Mouse (Mus musculus): ENCODE results near the gene Sirt5. TPM values are rescaled to one million over a fixed set of nuclear protein-coding genes. Genes with fewer than 3 reads are reported as not detected.

Gene Sirt5
- polyA plus RNA-seq, 1 experiment, result 2.1 TPM

DNA sequence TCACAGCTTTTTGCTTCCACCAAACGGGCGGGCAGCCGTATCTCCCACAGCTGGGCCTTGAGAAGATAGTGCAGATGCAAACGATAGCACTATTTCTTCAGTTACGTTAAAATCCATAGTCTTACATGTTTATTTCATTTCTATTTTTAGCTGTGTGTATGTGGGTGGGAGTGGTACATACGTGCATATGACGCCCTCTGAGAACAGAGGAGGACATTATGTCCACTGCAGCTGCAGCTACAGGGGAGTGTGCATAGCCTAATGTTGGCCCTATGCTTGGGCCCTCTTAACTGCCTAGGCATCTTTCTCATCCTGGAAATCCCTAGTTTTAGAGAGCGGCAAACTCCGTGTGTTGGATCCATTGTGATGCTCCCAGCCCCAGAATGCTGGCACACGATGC, 8.9 kb downstream of the Sirt5 start:
- WGBS, result 89% methylated on average over 10 of the region's 10 CpGs
- Histone ChIP-seq H3K27me3 (ENCODE audit: control insufficient read depth, insufficient read depth, low read length) (no peaks in the 10 kb centered on the region), H3K4me1 (ENCODE audit: control insufficient read depth, insufficient read depth, insufficient read length, low read length) (no peaks in the 10 kb centered on the region), H3K4me3 (ENCODE audit: low read depth, low read length) (no peak overlapping the region), H3K27ac (ENCODE audit: insufficient read depth, low read depth, low read length) (no peak overlapping the region), H3K36me3 (ENCODE audit: control insufficient read depth, insufficient read depth, low read length) (peaks cover 19% of the 10 kb centered on the region)
- TF ChIP-seq POLR2A (IDR thresholded peaks at IDR 0.05; ENCODE audit: low read depth, low read length), result no peak
- TF ChIP-seq CTCF (IDR thresholded peaks at IDR 0.05; ENCODE audit: extremely low read depth, insufficient read length, insufficient replicate concordance, low read depth, low read length), result no peak

DNA sequence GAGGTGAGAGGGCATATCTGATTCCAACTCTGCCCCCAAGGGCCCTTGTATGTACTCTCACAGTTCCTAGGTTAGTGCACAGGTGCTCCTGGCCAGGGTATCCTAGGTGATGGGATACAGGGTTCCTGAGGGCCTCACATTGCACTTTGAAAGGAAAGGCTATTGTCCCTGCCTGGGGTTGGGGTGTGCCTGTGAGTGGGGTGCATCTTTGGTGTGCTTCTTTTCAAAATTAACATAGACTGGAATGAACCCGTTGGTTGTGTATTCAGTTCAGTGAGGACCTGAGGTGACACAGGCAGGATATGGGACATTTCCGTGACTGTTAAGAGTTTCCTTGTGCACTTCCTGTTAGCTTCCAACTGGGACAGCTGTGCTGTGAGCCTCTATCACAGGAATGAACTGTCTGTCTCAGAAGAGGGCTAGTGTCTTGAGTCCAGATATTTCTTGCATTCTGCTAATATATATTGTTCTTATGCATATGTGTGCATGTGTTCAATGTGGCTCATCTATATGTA, 9.7 kb downstream of the Sirt5 start:
- WGBS, result 74% methylated on average over 2 of the region's 2 CpGs

GRCm38 (mm10) chr13:43379989-43380388, 14.7 kb downstream of the Sirt5 start:
- Histone ChIP-seq H3K27ac (ENCODE audit: insufficient read depth, low read depth, low read length) (no peak overlapping the region), H3K36me3 (ENCODE audit: control insufficient read depth, insufficient read depth, low read length) (peaks cover 6% of the 10 kb centered on the region), H3K4me1 (ENCODE audit: control insufficient read depth, insufficient read depth, insufficient read length, low read length) (no peaks in the 10 kb centered on the region), H3K4me3 (ENCODE audit: low read depth, low read length) (no peak overlapping the region), H3K27me3 (ENCODE audit: control insufficient read depth, insufficient read depth, low read length) (no peaks in the 10 kb centered on the region)
- WGBS, result 70% methylated on average over 3 of the region's 3 CpGs
- no peak for TF ChIP-seq POLR2A (IDR thresholded peaks at IDR 0.05; ENCODE audit: low read depth, low read length)
- TF ChIP-seq CTCF (IDR thresholded peaks at IDR 0.05; ENCODE audit: extremely low read depth, insufficient read length, insufficient replicate concordance, low read depth, low read length), result no peak

More for the DNA sequence above, 9.7 kb downstream of the Sirt5 start:
- no peak overlapping the region for H3K4me3 ChIP-seq (ENCODE audit: low read depth, low read length)
- H3K27ac ChIP-seq (ENCODE audit: insufficient read depth, low read depth, low read length), result no peak overlapping the region
- H3K4me1 ChIP-seq (ENCODE audit: control insufficient read depth, insufficient read depth, insufficient read length, low read length), result no peaks in the 10 kb centered on the region
- TF ChIP-seq POLR2A (IDR thresholded peaks at IDR 0.05; ENCODE audit: low read depth, low read length) (no peak), CTCF (IDR thresholded peaks at IDR 0.05; ENCODE audit: extremely low read depth, insufficient read length, insufficient replicate concordance, low read depth, low read length) (no peak)
- peaks cover 19% of the 10 kb centered on the region for H3K36me3 ChIP-seq (ENCODE audit: control insufficient read depth, insufficient read depth, low read length)
- no peaks in the 10 kb centered on the region for H3K27me3 ChIP-seq (ENCODE audit: control insufficient read depth, insufficient read depth, low read length)

GRCm38 (mm10) chr13:43385321-43385720, 20.0 kb downstream of the Sirt5 start:
- no peaks in the 10 kb centered on the region for H3K4me1 ChIP-seq (ENCODE audit: control insufficient read depth, insufficient read depth, insufficient read length, low read length)
- H3K27me3 ChIP-seq (ENCODE audit: control insufficient read depth, insufficient read depth, low read length), result no peaks in the 10 kb centered on the region
- H3K4me3 ChIP-seq (ENCODE audit: low read depth, low read length), result no peak overlapping the region
- H3K27ac ChIP-seq (ENCODE audit: insufficient read depth, low read depth, low read length), result no peak overlapping the region
- H3K36me3 ChIP-seq (ENCODE audit: control insufficient read depth, insufficient read depth, low read length), result no peaks in the 10 kb centered on the region
- WGBS, result 98% methylated on average over 10 of the region's 10 CpGs
- no peak for TF ChIP-seq CTCF (IDR thresholded peaks at IDR 0.05; ENCODE audit: extremely low read depth, insufficient read length, insufficient replicate concordance, low read depth, low read length)
- no peak for TF ChIP-seq POLR2A (IDR thresholded peaks at IDR 0.05; ENCODE audit: low read depth, low read length)

GRCm38 (mm10) chr13:43397700-43398296, 32.5 kb downstream of the Sirt5 start:
- Histone ChIP-seq H3K27ac (ENCODE audit: insufficient read depth, low read depth, low read length) (no peak overlapping the region), H3K36me3 (ENCODE audit: control insufficient read depth, insufficient read depth, low read length) (peaks cover 22% of the 10 kb centered on the region), H3K4me3 (ENCODE audit: low read depth, low read length) (peak overlapping the region; percentile 79; the same call in 1 of the 2 replicates), H3K4me1 (ENCODE audit: control insufficient read depth, insufficient read depth, insufficient read length, low read length) (no peaks in the 10 kb centered on the region), H3K27me3 (ENCODE audit: control insufficient read depth, insufficient read depth, low read length) (no peaks in the 10 kb centered on the region)
- TF ChIP-seq POLR2A (IDR thresholded peaks at IDR 0.05; ENCODE audit: low read depth, low read length), result no peak
- TF ChIP-seq CTCF (IDR thresholded peaks at IDR 0.05; ENCODE audit: extremely low read depth, insufficient read length, insufficient replicate concordance, low read depth, low read length), result no peak
- 48% methylated on average over 15 of the region's 17 CpGs for WGBS

DNA sequence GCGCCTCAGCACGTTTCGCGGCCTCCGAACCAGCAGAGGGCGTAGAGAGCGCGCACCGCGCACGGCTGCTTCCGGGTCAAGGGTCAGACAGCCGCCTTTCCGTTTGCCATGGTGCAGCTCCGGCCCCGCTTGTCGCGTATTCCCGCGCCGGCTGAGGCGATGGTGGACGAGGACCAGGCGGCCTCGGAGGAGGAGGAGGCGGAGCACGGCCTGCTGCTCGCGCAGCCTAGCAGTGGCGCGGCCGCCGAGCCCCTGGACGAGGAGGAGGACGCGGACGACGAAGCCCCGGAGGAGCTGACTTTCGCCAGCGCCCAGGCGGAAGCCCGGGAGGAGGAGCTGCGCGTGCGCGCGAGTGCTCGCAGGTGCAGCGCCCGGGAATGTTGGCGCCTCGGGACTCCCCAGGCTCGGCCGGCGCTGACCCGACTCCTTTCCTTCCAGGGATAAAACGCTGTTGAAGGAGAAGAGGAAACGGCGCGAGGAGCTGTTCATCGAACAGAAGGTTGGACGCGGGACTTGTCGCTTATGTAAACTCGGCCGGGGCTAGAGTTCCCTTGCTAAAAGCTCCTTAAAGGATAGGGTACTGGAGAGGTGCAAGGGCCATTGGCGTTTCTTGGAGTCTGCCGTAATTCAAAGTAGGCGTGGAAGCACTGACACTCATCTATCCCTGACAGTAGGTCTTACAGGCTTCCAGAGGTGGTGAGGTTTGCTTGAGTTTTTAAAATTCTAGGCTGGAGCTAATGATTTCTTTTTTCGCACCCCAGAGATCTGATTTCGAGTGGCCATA, 33.2 kb downstream of the Sirt5 start, which contains the start of gene Nol7:
TSS of gene Nol7 (plus strand) at position 94 of the 784 bp plus-strand sequence.
- Histone ChIP-seq H3K4me1 (ENCODE audit: control insufficient read depth, insufficient read depth, insufficient read length, low read length) (no peaks in the 10 kb centered on the region), H3K27ac (ENCODE audit: insufficient read depth, low read depth, low read length) (peak within 1 kb of the TSS; percentile 83), H3K4me3 (ENCODE audit: low read depth, low read length) (peak within 1 kb of the TSS; percentile 79), H3K27me3 (ENCODE audit: control insufficient read depth, insufficient read depth, low read length) (no peaks in the 10 kb centered on the region), H3K36me3 (ENCODE audit: control insufficient read depth, insufficient read depth, low read length) (peaks cover 27% of the 10 kb centered on the region)
- 2% methylated on average over 72 of the region's 72 CpGs for WGBS
- TF ChIP-seq CTCF (IDR thresholded peaks at IDR 0.05; ENCODE audit: extremely low read depth, insufficient read length, insufficient replicate concordance, low read depth, low read length) (peak; percentile 76), POLR2A (IDR thresholded peaks at IDR 0.05; ENCODE audit: low read depth, low read length) (peak; percentile 43)

- TF ChIP-seq CTCF (IDR thresholded peaks at IDR 0.05; ENCODE audit: extremely low read depth, insufficient read length, insufficient replicate concordance, low read depth, low read length) (no peak), POLR2A (IDR thresholded peaks at IDR 0.05; ENCODE audit: low read depth, low read length) (no peak)
- no peaks in the 10 kb centered on the region for H3K27me3 ChIP-seq (ENCODE audit: control insufficient read depth, insufficient read depth, low read length)
- peaks cover 33% of the 10 kb centered on the region for H3K36me3 ChIP-seq (ENCODE audit: control insufficient read depth, insufficient read depth, low read length)
- no peak overlapping the region for H3K4me3 ChIP-seq (ENCODE audit: low read depth, low read length)
- no peak overlapping the region for H3K27ac ChIP-seq (ENCODE audit: insufficient read depth, low read depth, low read length)
- WGBS, result 73% methylated on average over 5 of the region's 5 CpGs
- no peaks in the 10 kb centered on the region for H3K4me1 ChIP-seq (ENCODE audit: control insufficient read depth, insufficient read depth, insufficient read length, low read length)
Observed at GRCm38 (mm10) chr13:43399576-43399975, 34.3 kb downstream of the Sirt5 start.
